Mouse (Mus musculus) embryo, embryonic 10 days (tissue): ENCODE measurements around the gene 9930104L06Rik.

Experiments
- DNase-seq: peaks from one replicate; pipeline ENCODE4 v3.0.0-alpha.2; 2015; ENCODE audit warnings: low spot score

Gene 9930104L06Rik

GRCm38 (mm10) chr4:124960940-124961339, 24.1 kb downstream of the 9930104L06Rik start:
- no peak for DNase-seq

DNA sequence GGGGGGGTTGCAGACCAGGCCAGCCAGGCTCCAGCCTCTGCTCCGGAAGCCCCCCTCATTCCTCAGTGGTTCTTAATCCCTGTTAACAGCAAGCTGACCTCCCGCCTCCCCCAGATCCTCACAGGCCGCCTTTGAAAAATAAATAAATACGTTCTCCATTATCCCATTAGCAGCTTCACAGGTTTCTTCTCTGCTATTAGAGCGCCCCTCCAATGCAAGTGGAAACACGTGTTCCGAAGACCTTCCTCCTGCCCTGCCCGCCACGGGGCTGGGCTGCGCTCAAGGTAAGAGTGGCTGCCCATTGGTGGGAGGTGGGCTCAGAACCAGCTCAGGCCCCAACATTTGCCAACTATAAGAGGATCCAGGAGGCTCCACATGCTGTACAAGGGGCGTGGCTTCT, 25.7 kb downstream of the 9930104L06Rik start:
- DNase-seq: no peak

DNA sequence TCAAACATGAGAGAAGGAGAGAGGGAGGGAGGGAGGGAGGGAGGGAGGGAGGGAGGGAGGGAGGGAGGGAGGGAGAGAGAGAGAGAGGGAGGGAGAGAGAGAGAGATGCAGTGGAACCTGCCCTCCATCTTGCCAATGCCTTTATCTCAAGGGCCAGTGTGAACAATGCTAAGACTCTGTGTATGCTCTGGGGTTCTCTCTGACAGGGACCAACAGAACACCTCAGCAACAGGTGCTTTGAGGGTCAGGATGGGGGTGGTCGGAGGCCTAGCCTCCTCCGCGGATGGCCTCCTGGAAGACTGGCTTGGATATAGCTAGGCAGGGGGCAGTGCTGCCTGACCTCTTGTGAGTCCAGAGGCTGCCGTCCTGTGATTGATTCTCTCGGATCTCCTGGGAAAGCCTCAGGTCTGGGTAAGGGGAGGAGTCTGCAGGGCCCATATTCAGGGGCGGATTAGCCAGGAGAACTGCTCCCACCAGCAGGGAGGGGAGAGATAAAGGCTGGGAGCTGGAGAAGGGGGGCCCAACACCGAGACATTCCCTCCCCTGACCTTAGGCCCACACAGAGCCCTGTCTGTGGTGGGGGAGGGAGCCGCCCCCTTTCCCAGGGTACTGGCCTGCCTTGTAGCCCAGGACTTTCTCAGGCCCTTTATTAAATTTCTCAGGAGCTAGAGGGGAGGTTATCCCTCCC, 28.2 kb downstream of the 9930104L06Rik start:
- DNase-seq: peak; percentile 84

GRCm38 (mm10) chr4:124968711-124969110, 31.9 kb downstream of the 9930104L06Rik start:
- no peak for DNase-seq

GRCm38 (mm10) chr4:124969219-124969848, 32.5 kb downstream of the 9930104L06Rik start:
- DNase-seq: no peak

- no peak for DNase-seq
Measured at GRCm38 (mm10) chr4:124970194-124970593, 33.3 kb downstream of the 9930104L06Rik start.

DNA sequence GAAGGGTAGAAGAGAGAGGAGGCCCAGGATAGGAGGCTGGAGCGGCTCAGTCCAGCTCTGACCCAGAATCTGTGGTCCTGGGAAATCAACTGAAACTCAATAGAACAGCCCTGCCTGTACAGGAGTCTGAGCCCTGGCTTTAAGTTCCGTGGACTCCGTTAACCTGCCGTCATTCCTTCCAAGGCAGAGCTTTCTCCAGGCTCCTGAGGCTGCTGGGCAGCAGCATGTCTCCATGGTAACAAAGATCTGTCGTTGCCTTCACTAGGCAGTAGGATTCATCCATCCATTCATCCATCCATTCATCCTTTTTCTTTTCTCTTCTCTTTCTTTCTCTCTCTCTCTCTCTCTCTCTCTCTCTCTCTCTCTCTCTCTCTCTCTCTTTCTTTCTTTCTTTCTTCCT, 33.8 kb downstream of the 9930104L06Rik start:
- no peak for DNase-seq

GRCm38 (mm10) chr4:124971094-124971493, 34.2 kb downstream of the 9930104L06Rik start:
- DNase-seq: no peak

- peak; percentile 71 for DNase-seq
Measured at GRCm38 (mm10) chr4:124972316-124972715, 35.5 kb downstream of the 9930104L06Rik start.

DNA sequence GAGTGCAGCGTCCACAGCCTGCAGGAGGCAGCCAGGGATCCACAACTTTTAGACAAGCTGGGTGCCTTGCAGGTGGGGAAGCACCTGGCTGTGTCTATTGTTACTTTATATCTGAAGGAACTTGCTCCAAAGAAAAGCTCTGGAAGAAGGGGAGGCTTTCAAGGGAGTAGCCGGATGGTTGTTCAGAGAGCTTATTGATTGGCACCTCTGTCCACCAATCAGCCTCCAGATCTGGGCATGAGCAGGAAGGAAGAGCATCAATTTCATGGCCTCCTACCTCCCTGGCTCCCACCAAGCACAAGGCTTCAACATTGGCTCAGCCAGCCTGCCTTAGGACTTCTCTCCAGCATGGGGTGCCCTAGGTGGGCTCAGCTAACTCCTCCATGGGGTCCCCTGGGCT, 36.4 kb downstream of the 9930104L06Rik start:
- peak; percentile 53 for DNase-seq

- no peak for DNase-seq
Measured at GRCm38 (mm10) chr4:124978201-124978600, 41.4 kb downstream of the 9930104L06Rik start.

DNA sequence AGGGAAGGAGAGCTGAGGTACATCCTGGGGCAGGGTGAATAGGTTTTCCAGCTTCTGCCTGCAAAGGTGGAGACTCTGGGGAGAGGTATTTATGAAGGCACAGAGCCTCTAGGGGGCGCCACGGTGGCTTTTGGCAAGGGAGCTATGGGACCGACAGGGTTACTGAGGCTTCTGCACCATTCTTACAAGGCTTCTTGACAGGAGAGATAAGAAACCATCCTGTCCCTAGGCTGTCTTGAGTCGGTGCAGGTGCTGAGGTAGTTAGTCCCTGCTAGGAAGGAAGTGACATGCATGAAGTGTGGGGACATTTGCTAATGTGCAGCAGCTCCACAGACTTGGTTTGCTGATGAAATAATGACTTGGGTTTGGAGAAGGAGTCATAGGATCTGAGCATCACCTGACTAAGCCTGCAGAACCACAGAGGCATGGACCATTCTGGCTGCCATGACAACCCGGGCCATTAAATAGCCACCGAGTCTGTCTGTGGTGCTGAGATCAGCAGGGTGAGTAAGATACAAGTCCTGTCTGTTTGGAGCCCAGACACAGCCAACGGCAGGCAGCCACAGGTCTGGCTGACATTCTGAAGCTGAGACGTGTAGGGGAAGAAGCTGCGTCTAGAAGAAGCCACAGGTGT, 47.2 kb downstream of the 9930104L06Rik start:
- no peak for DNase-seq

- no peak for DNase-seq
Measured at GRCm38 (mm10) chr4:124984871-124985670, 48.2 kb downstream of the 9930104L06Rik start.

DNA sequence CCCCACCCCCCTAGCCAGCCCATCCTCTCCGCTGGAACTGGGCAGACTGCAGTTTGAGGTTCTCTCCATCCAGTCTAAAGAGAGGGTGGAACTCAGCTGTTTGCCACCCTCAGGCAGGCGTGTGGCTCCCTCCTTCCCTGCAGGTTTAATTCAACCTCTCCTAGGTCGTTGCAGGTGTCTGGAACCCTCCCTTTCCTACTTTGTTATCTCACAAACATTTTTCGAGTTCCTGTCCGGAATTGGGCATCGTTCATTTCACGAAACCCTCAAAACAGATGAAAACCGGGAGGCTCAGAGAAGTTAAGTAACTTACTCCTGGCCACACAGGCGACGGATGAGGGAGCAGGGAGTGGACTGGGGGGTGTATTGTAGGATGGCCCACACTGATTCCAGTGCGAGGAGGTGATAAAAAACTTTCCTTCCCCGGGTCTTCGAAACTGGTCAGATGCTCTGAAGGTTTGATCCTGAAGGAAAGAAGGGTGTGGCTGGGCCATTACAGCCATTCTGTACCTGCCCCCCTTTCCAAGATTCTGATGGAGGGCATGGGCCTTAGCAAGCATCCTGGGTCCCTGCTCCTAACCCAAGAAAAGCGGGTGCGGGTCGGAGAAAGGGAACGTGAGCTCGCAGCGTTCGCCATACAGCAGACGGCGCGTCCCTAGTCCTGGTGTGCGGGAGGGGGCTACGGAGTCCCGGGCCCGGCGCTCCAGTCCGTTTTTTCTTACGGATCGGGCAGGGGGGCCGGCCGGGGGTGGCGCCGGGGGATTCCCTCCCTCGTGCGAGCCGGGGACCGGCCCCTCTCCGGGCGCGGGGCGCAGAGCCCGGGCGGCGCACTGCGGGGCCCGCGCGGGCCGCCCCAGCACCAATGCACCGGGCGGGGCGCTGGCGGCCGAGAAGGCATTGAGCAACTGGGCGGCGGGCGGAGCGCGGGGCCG, 49.1 kb downstream of the 9930104L06Rik start, which contains the start of gene Rspo1:
TSS of gene Rspo1 (plus strand) at position 760 of the 932 bp plus-strand sequence.
- peak; percentile 56 for DNase-seq

GRCm38 (mm10) chr4:124986739-124987710, 50.2 kb downstream of the 9930104L06Rik start:
- no peak for DNase-seq

DNA sequence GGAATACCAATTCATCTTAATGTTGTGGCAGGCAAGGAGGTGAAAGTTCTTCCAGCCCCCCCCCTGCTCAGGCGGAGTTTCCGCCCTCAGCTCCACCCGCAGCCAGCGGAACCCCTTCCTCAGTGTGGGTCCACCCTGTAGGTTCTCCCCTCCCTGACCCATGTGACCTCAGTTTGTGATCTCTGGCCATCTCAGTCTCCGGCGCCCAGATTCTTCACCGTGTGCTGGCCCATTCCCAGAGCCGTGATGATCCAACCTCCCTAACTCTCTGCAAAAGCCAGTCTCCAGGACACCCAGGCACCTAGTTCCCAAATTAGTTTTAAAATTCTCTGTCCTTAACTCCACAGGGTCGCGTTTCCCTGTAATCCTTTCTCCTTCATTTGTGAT, 50.9 kb downstream of the 9930104L06Rik start:
- no peak for DNase-seq

- peak; percentile 49 for DNase-seq
Measured at GRCm38 (mm10) chr4:124988382-124988781, 51.5 kb downstream of the 9930104L06Rik start.

DNA sequence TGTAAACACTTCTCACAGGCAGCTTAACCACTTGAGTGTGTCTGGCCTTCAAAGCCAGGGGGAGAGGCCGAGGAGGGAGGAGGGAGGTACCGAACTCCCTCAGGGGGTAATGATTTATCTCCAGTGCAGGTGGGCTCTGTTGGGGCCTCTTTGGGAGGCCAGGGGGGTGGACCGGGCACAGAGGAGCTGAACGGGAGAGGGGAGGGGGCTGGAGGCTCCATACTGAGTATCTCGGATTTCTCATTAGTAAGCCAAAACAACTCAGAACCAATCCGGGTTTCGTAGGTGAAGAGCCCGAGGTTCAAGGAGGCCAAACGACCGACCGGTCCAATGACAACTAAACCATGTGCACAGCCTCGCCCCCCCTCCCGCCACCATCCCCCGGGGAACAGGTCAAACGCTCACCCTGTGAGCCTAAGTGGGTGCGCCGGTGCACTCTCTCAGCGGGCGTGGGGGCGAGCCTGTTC, 53.0 kb downstream of the 9930104L06Rik start:
- peak; percentile 58 for DNase-seq

DNA sequence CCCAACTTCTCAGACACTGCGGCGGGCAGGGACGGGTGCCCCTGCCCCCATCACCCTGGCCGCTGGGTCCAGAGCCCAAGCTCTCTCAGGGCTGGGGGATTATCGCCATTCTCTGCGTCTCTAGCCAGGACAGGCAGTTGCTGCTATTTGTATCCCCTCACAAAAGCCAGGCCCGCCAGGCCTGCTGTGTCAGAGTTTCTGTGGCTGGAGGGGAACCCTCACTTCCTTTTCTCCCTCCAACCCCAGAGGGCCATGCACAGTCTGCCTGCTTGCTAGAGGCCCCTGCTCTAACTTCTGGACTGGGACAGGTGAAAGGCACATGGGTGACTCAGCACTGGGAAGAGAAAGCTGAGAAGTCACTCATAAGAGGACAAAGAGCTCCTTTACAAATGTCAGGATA, 53.5 kb downstream of the 9930104L06Rik start:
- no peak for DNase-seq
